Mouse (Mus musculus): ENCODE data around the gene Tmem121.
"Not testable (repeated sequence)": the region's sequence is repeated elsewhere in the genome, so short reads cannot be mapped to it uniquely, and the experiment has no call there.

The Tmem121 gene

GRCm38 (mm10) chr12:113186326-113187010 is 738 bp downstream of the Tmem121 start:
- in situ Hi-C loops (cut with MseI, MboI): loop anchor here in 1 of 2 experiments (5.0 kb wide), 1 partner anchor 39 kb away; the partner anchor contains the start of gene Crip1

GRCm38 (mm10) chr12:113187011-113187375 is 1.3 kb downstream of the Tmem121 start:
- in situ Hi-C loops (cut with MseI, MboI): loop anchor here in 1 of 2 experiments (5.0 kb wide), 1 partner anchor 40 kb away; the partner anchor contains the start of gene Crip1

- in situ Hi-C loops (cut with MseI, MboI): loop anchor here in 1 of 2 experiments (5.0 kb wide), 1 partner anchor 40 kb away; the partner anchor contains the start of gene Crip1
These were observed 2.0 kb downstream of the Tmem121 start for GRCm38 (mm10) chr12:113187584-113188295.

GRCm38 (mm10) chr12:113188349-113189055 is 2.8 kb downstream of the Tmem121 start:
- in situ Hi-C loops (cut with MseI, MboI): loop anchor here in 1 of 2 experiments (5.0 kb wide), 1 partner anchor 41 kb away; the partner anchor contains the start of gene Crip1

GRCm38 (mm10) chr12:113193423-113193822 is 7.7 kb downstream of the Tmem121 start:
- in situ Hi-C loops (cut with MseI, MboI): no loop called here

- in situ Hi-C loops (cut with MseI, MboI): not testable (repeated sequence)
These were observed 13.4 kb downstream of the Tmem121 start for GRCm38 (mm10) chr12:113199132-113199531.

- in situ Hi-C loops (cut with MseI, MboI): loop anchor here (25.0 kb wide), 3 partner anchors 386 to 536 kb away; no protein-coding TSS in a partner anchor
These were observed 15.6 kb downstream of the Tmem121 start for GRCm38 (mm10) chr12:113201301-113201700.

- in situ Hi-C loops (cut with MseI, MboI): loop anchor here (25.0 kb wide), 3 partner anchors 385 to 535 kb away; no protein-coding TSS in a partner anchor
These were observed 16.3 kb downstream of the Tmem121 start for GRCm38 (mm10) chr12:113202008-113202407.

GRCm38 (mm10) chr12:113203522-113203921 is 17.8 kb downstream of the Tmem121 start:
- in situ Hi-C loops (cut with MseI, MboI): loop anchor here (25.0 kb wide), 3 partner anchors 384 to 534 kb away; no protein-coding TSS in a partner anchor

GRCm38 (mm10) chr12:113205251-113205942 is 19.7 kb downstream of the Tmem121 start:
- in situ Hi-C loops (cut with MseI, MboI): loop anchor here (25.0 kb wide), 3 partner anchors 382 to 532 kb away; no protein-coding TSS in a partner anchor

GRCm38 (mm10) chr12:113207737-113208136 is 22.0 kb downstream of the Tmem121 start:
- in situ Hi-C loops (cut with MseI, MboI): loop anchor here (25.0 kb wide), 3 partner anchors 380 to 530 kb away; no protein-coding TSS in a partner anchor

- in situ Hi-C loops (cut with MseI, MboI): loop anchor here (25.0 kb wide), 3 partner anchors 377 to 527 kb away; no protein-coding TSS in a partner anchor
These were observed 25.1 kb downstream of the Tmem121 start for GRCm38 (mm10) chr12:113210586-113211378.

- in situ Hi-C loops (cut with MseI, MboI): loop anchor here (25.0 kb wide), 3 partner anchors 376 to 526 kb away; no protein-coding TSS in a partner anchor
These were observed 26.0 kb downstream of the Tmem121 start for GRCm38 (mm10) chr12:113211772-113212171.

- in situ Hi-C loops (cut with MseI, MboI): loop anchor here (25.0 kb wide), 3 partner anchors 375 to 525 kb away; no protein-coding TSS in a partner anchor
These were observed 26.7 kb downstream of the Tmem121 start for GRCm38 (mm10) chr12:113212326-113212924.

GRCm38 (mm10) chr12:113213226-113213625 is 27.5 kb downstream of the Tmem121 start:
- in situ Hi-C loops (cut with MseI, MboI): loop anchor here (25.0 kb wide), 3 partner anchors 374 to 524 kb away; no protein-coding TSS in a partner anchor

- in situ Hi-C loops (cut with MseI, MboI): loop anchor here (25.0 kb wide), 3 partner anchors 373 to 523 kb away; no protein-coding TSS in a partner anchor
These were observed 28.5 kb downstream of the Tmem121 start for GRCm38 (mm10) chr12:113214072-113214808.

- in situ Hi-C loops (cut with MseI, MboI): loop anchor here (25.0 kb wide), 3 partner anchors 372 to 522 kb away; no protein-coding TSS in a partner anchor
These were observed 29.4 kb downstream of the Tmem121 start for GRCm38 (mm10) chr12:113214972-113215666.

All from mouse trophoblast stem cell (cell line).